Comparison of ENCODE assay signal across 8 mouse cellular contexts in genomic region chr3:69156484-69156883, GRCm38 (mm10). TPM values are rescaled to one million over a fixed set of nuclear protein-coding genes. Genes with fewer than 3 reads are reported as not detected.
DNase-seq lines count a peak whose midpoint lies in the region; ATAC-seq lines count a peak whose summit lies in the region.

No protein-coding gene starts in this region.

- intact Hi-C loops in heart, postnatal 14 days (cut with DNase I) = no loop called here

- no peak for ATAC-seq in erythroid progenitor cell, adult 5-6 weeks (replicated peaks; ENCODE audit: low FRiP score, poor library complexity, severe bottlenecking)

- DNase-seq in adrenal gland, adult 8-10 months = peak; percentile 8
- no peak for DNase-seq in adrenal gland, adult 18-20 months (ENCODE audit: low spot score in 2 of 2)
- peak; percentile 80 to 84 for DNase-seq in B cell, adult 2 months
- peak; percentile 19 to 23 for DNase-seq in heart, postnatal 14 days
- peak; percentile 89 for DNase-seq in naive thymus-derived CD4-positive, alpha-beta T cell, adult 2 months (ENCODE audit: low read depth)
- no peak for DNase-seq in cerebellum, postnatal 10 days
- no peak for DNase-seq in left cerebral cortex, adult 18-20 months (ENCODE audit: low spot score in 2 of 2)

RNA-seq across cellular contexts. Expression of gene Kpna4, which starts 29.6 kb away (rescaled TPM):
- total RNA-seq in adrenal gland, adult 8-10 months (2022) = 10 to 100 TPM; 53.4 to 79.9 (median 67.1) TPM
- 10 to 100 TPM; 77.8 to 84.7 TPM for total RNA-seq in adrenal gland, adult 18-20 months (2021)
- total RNA-seq in heart, postnatal 14 days (2021) = 10 to 100 TPM; 65.2 to 68.3 TPM
- total RNA-seq in left cerebral cortex, adult 18-20 months (2021) = 10 to 100 TPM; 65.7 to 71.1 TPM
- total RNA-seq in erythroid progenitor cell, adult 5-6 weeks (2015; ENCODE audit: low replicate concordance) = 42.5 and 48.2 TPM in 2 replicates
- 35.3 and 46.0 TPM in 2 replicates for total RNA-seq in erythroid progenitor cell, adult 5-6 weeks (2017; ENCODE audit: low replicate concordance)

Comparison
In these comparisons a context has a peak if more than half of its experiments do, and no peak if none do; other contexts are left out.
1. DNase-seq: peak in adrenal gland, adult 8-10 months (single experiment), B cell, adult 2 months (2 of 2), heart, postnatal 14 days (2 of 2) and naive thymus-derived CD4-positive, alpha-beta T cell, adult 2 months (single experiment); none in adrenal gland, adult 18-20 months (0 of 2), cerebellum, postnatal 10 days (0 of 2) and left cerebral cortex, adult 18-20 months (0 of 2).